Mouse (Mus musculus) G1E (cell line): ENCODE data around the gene Abr.

ENCODE experiments used
- CTCF ChIP-seq: IDR thresholded peaks from 2 replicates; pipeline ENCODE4 v1.5.1; 2012; ENCODE audit warnings: low read depth, low read length, inconsistent platforms, mixed read lengths
- GATA1 ChIP-seq: IDR thresholded peaks from 2 replicates; pipeline ENCODE4 v1.6.1; 2012; ENCODE audit warnings: borderline replicate concordance, low read length, inconsistent platforms, mixed read lengths
- GATA2 ChIP-seq: IDR thresholded peaks from 2 replicates; pipeline ENCODE4 v1.6.1; 2012; ENCODE audit warnings: low read depth, low read length, inconsistent platforms, borderline replicate concordance
- POLR2AphosphoS5 ChIP-seq: IDR thresholded peaks from 2 replicates; pipeline ENCODE4 v1.6.1; 2012; ENCODE audit warnings: low read depth, low read length, inconsistent platforms; ENCODE audit not compliant: insufficient replicate concordance
- TAL1 ChIP-seq: conservative IDR thresholded peaks from 2 replicates; pipeline ENCODE4 v1.6.1; 2012; ENCODE audit warnings: low read depth, low read length, inconsistent platforms, mixed read lengths

GRCm38 (mm10) chr11:76546431-76546830, 75.7 kb downstream of the Abr start:
- TF ChIP-seq CTCF, result no peak
- TF ChIP-seq GATA1, result no peak
- no peak for TF ChIP-seq TAL1
- TF ChIP-seq GATA2, result no peak
- TF ChIP-seq POLR2AphosphoS5, result no peak
